Mouse (Mus musculus): ENCODE data around the gene Nps.
"Not testable (repeated sequence)": the region's sequence is repeated elsewhere in the genome, so short reads cannot be mapped to it uniquely, and the experiment has no call there.

Nps gene

DNA sequence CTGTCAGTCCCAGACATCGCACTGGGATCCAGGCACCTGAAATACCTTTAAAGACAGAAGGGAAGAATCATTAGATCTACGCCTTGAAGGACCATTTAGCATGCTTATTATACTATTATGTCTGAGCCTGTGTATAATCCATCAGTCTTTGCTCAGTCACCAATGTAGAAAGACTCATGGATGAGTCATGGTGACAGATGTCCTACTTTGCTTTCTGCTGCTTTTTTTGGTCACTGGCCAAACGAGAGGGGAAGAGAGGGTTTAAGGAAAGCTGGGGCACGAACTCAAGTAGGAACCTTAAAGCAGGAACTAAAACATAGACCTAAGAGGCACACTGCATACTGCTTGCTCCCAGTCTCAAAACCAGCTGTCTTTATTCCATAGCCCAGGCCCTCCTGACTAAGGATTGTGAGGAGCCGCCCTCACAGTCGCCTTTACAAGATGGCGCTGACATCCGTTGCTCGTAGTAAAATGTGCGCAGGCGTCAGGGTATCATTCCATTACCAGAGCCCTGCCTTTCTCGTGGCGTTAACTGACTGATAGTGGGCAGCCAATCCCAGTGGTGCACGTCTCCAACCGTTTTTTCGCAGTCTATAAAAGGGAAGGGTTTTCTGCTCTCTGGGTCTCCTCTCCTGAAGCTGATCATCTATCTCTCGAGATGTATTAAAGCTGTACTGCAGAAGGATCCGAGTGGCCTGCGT, at the start of gene Nps:
Gene Nps (plus strand): TSS at position 651 of the 701 bp plus-strand sequence.
- not testable (repeated sequence) for DNase-seq

DNA sequence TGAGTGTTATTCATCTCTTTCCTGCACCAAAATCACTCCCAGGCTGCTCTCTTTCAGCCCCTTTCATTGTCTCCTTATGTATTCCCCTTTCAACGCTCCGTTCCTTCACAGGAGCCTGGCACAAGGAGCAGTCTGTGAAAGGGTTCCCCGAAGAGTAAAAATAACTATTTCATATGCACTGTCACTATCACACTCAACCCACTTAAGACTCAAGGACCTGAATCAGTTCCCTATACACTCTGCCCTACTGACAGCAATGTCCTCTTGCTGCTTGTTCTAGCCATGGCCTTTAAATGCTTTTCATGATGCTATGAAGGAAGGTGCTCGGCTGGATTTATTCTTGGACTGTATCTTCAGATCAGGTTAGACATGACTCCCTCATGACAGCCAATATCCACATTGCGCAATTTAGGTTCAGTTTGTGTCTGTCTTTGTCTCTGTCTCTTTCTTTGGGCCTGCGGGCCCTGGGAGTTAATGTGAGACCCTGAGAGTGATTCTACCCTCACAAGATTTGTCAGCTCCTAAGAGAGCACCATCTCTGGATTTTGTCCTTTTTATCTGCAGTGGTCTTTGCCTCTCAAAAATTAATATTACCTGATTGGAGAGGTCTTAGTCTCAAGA, 49.4 kb upstream of the Nps start:
- no peak for DNase-seq

DNA sequence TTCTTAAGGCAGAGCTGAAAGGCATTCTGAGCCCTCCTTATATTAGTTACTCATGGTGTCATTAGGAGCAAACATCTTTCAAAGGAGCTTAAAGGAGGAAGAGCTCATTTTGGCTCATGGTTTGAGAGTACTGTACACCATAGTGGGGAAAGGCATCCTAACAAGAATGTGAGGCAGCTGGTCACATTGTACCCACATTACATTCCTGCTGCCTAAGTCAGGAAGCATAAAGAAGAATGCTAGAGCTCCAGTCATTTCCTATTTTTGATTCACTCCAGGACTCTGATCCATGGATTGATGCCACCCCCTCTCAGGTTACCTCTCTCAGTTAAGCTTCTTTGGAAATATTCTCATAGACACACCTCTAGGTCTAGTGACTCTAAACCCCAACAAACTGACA, 48.2 kb upstream of the Nps start:
- DNase-seq: no peak

DNA sequence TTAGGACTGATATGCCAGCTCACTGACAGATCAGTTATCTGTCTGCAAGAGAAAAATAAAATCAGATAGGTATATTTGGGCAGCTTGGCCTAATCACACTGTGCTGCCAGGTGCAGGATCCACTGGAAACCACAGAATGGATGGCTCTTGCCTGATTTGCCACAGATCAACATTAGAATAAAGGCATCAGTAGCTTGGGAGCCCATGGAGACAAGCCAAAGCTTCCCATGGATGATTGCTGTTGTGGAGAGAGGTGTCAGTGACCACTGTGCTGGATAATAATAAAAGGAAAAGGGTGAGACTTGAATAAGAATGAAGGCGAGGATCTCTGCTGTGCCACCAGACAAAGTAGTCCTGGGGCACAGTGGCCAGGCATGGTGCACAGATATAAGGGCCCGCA, 47.7 kb upstream of the Nps start:
- no peak for DNase-seq

GRCm38 (mm10) chr7:135212505-135212904, 46.0 kb upstream of the Nps start:
- peak; percentile 59 for DNase-seq

DNA sequence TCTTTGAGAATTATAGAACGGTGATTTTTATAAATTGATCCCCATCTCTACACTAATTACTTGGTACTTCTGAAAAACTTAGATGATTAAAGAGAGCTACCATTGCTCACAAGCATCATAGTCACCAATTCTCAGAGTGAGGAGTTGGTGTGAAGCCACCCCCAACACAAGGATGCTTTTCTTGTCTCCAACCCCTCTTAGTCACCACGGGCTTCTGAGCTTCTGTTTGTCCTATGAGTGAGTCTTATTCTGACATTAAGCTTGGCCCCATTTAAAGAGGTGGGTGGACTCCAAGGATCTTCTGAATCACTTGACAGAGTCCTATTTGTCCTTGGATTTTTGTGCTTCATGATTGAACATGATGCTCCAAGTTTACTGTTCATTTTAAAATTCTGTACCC, 37.0 kb upstream of the Nps start:
- no peak for DNase-seq

DNA sequence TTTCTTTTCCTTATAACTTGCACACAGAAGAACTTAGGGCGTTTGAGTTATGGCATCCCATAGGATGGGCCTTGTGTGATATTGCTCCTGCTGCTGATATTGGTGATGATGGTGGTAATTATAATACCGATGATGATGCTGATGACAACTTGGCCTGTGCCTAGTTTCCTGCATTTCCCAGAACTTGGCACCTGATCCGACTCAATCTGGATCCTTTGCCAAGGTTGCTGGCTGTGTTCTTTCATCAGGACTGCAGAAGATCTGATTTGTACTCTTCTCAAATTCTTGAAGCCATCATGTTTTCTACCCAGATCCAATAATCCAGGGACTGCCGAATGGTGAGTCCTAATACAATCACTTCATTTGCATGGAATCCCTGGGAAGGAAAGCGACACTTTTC, 32.5 kb upstream of the Nps start:
- DNase-seq: no peak

GRCm38 (mm10) chr7:135237152-135237551, 21.4 kb upstream of the Nps start:
- no peak for DNase-seq

DNA sequence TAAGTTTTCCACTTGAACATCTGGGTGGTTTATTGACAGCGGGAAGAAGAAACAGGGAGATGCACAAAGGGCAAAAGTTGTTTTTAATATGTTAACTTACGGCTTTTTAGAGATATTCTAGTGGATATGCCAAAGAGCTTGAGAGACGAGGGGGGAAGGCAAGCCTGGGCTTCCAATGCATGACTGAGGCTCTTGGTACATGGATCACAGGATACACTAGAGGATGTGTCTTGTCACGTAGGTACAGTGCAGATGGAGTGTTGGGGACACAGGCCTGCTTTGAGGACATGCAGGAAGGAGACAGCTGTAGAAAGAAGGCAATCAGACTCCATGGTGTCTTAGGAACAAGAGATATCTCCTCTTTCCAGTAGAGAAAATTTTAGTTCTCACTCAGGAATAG, 19.1 kb upstream of the Nps start:
- DNase-seq: no peak

GRCm38 (mm10) chr7:135240006-135240405, 18.5 kb upstream of the Nps start:
- DNase-seq: no peak

DNA sequence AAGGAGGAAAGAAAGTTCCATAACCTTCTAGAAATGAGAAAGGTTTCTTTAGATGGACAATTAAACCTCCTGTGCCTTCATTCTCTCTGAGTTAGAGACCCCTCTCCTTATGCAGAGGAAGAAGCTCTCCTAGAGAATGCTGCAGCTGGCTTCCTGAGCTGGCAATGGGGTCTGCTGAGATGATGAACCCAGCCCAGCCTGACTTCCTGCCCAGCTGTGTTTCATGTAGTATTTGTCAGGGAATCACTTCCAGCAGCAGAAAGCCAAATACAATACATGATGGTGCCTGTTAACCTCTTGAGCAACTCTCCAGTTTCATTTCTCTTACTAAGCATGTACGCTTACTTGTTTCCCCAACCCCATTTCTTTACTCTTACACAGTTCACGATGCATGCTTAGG, 17.9 kb upstream of the Nps start:
- DNase-seq: no peak

DNA sequence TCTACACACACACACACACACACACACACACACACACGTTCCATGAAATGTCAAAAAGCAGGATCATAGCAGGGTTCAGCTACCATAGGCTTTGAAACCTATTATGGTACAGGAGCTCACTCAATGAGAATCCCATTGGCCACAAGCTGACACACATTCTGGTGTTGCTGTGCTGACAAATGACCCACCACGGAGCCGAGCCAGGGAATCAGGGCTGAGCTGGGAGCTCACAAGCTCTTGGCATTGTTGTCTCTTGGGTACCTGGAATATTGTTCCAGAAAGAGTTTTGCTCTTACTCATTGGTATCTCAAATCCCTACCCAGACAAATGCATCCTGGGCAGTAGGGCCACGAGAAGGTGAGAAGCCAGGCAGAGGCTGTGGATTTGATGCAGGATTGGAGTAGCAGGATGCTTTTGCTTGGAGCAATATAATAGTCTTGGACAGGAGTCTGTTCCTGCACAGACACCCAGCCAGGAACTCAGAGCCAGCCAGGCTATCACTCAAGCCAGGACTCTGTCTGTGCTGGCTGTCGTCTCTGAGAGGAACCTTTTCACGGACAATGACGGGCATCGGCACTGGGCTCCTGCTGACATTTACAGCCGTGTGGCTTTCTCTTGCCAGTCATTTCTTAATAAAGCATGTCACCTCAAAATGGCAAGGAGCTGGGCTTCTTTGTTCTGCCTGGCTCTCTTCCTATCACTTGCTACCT, 14.2 kb upstream of the Nps start:
- no peak for DNase-seq

- no peak for DNase-seq
Observed at GRCm38 (mm10) chr7:135246386-135246785, 12.1 kb upstream of the Nps start.

- peak; percentile 11 for DNase-seq
Observed at GRCm38 (mm10) chr7:135253249-135253648, 5.3 kb upstream of the Nps start.

GRCm38 (mm10) chr7:135254423-135254822, 4.1 kb upstream of the Nps start:
- no peak for DNase-seq

DNA sequence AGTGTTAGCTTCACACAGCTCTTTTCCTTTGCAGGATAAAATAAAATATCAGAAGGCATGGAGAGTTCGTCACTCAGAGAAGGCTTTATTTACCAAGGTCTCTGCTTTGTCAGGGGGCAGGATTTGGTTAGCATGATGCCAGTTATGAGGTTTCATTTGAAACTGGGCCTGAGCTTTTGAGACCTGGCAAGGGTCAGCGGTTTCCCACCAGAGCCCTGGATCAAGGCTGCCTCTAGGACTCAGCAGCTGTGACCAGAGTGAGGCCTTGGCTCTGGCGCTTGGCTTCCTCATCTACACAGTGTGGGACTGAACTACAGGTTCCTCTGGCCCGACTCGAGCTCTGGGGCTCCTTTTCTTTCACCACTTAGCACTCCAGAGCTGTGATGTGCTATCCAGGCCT, 12.5 kb downstream of the Nps start:
- DNase-seq: no peak

- DNase-seq: no peak
Observed at GRCm38 (mm10) chr7:135283212-135283611, 24.7 kb downstream of the Nps start.

- DNase-seq: no peak
Observed at GRCm38 (mm10) chr7:135289976-135290375, 31.5 kb downstream of the Nps start.

DNA sequence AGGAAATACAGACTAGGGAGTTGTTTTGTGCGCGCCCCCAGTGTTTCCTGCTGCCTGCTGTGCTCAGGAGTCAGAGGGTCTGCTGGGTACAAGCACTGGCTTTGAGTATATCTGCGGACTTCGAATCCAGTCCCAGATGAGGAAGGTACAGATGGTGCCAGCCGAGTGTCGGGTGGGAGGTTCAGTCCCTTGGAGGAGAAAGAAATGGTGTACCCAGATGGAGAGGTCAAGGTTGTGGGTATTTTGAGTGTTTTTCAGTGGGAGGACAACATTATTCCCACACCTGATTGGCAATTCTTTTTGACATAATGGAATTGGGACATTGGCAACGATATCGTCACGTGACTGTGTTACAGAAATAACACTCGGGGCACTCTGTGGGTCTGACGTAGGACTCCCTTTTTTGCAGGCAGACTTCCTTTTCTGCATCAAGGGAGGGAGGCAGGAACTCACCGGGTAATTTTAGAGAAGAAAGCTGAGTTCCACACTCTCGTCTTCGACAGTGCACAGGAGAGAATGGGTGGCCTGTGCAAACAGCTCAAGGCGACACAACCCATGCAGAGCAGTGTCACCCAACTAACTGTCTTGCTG, 33.2 kb downstream of the Nps start:
- DNase-seq: no peak

- no peak for DNase-seq
Observed at GRCm38 (mm10) chr7:135294498-135294897, 36.0 kb downstream of the Nps start.

- DNase-seq: no peak
Observed at GRCm38 (mm10) chr7:135304496-135304895, 46.0 kb downstream of the Nps start.

Measured in kidney, adult 11 months (tissue).